Mouse (Mus musculus) R1 (cell line): ENCODE data around the gene Hes7.
A peak's percentile ranks its signal among the peaks of the same experiment; 100 is the strongest.
"Not testable (repeated sequence)": the region's sequence is repeated elsewhere in the genome, so short reads cannot be mapped to it uniquely, and the experiment has no call there.

Experiments
- DNase-seq: peaks from one replicate; pipeline ENCODE4 v3.0.0-alpha.2; 2018; ENCODE audit warnings: low read depth, low spot score

The Hes7 gene

GRCm38 (mm10) chr11:69088103-69088855 lies 31.9 kb upstream of the Hes7 start, which contains the start of gene Vamp2:
Gene Vamp2, plus strand, starts transcription at chr11:69088490.
- peak; percentile 85 for DNase-seq

GRCm38 (mm10) chr11:69088856-69089615 lies 31.2 kb upstream of the Hes7 start:
- no peak for DNase-seq

GRCm38 (mm10) chr11:69089616-69090290 lies 30.5 kb upstream of the Hes7 start:
- no peak for DNase-seq

GRCm38 (mm10) chr11:69090367-69090766 lies 29.8 kb upstream of the Hes7 start:
- DNase-seq, result no peak

- DNase-seq, result no peak
Observed at GRCm38 (mm10) chr11:69091566-69092385, 28.4 kb upstream of the Hes7 start.

- DNase-seq, result peak; percentile 81
Observed at GRCm38 (mm10) chr11:69092386-69092751, 27.8 kb upstream of the Hes7 start.

- peak; percentile 67 for DNase-seq
Observed at GRCm38 (mm10) chr11:69092871-69093270, 27.3 kb upstream of the Hes7 start.

GRCm38 (mm10) chr11:69093856-69094255 lies 26.3 kb upstream of the Hes7 start:
- DNase-seq, result not testable (repeated sequence)

- peak; percentile 100 for DNase-seq
Observed at GRCm38 (mm10) chr11:69094697-69095429, 25.3 kb upstream of the Hes7 start, which contains the start of gene Per1. Gene Per1, plus strand, starts transcription at chr11:69095217.

- no peak for DNase-seq
Observed at GRCm38 (mm10) chr11:69095511-69096231, 24.5 kb upstream of the Hes7 start.

GRCm38 (mm10) chr11:69096360-69096986 lies 23.7 kb upstream of the Hes7 start:
- no peak for DNase-seq

- DNase-seq, result peak; percentile 92
Observed at GRCm38 (mm10) chr11:69096987-69097900, 23.0 kb upstream of the Hes7 start.

- DNase-seq, result no peak
Observed at GRCm38 (mm10) chr11:69098039-69098761, 22.0 kb upstream of the Hes7 start.

GRCm38 (mm10) chr11:69098762-69099091 lies 21.5 kb upstream of the Hes7 start:
- peak; percentile 96 for DNase-seq

GRCm38 (mm10) chr11:69099177-69099914 lies 20.9 kb upstream of the Hes7 start:
- no peak for DNase-seq

GRCm38 (mm10) chr11:69099915-69100345 lies 20.3 kb upstream of the Hes7 start:
- peak; percentile 88 for DNase-seq
